Mouse (Mus musculus): ENCODE measurements at regions not wholly inside any gene's neighbourhood (a gene's known extent, or its start where the extent isn't known, plus 50 kb on each side); places are given as distances from the start of the nearest gene placed in this dataset.

DNA sequence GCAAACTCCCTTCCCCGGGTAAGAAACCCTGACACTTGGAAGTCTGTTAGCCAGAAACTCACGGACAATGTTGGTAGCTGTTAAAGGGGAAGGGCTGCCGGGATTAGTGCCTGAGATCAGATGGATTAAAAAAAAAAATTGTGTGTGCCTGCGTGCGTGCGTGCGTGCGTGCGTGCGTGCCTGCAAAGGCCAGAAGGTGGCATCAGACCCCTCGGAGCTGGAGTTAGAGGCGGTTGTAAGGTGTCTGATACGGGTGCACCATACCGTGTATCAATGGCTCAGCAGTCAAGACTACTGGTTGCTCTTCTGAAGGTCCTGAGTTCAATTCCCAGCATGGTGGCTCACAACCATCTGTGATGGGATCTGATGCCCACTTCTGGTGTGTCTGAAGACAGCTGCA lies 59.0 kb upstream of the Ccdc167 start:
- DNase-seq (ENCODE audit: low spot score) = no peak

DNA sequence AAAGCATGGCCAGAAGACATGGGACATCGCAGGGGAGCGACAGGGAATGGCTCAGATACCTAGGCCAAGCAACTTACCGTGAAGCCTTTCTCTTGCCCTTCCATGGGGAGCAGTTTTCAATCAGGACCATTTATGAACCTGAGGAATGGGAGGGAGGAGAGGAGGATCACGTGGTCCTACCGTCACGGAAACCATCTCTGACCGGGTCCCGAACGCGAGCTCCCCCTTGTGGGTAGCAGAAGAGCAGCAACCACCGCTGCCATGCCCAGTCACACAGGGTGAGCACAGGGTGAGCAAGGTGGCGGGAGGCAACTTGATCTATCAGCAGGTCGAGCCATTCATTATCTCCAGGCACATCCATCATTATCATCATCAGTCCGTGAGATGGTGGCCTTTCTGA lies 56.5 kb upstream of the Ccdc167 start:
- peak; percentile 24 for DNase-seq (ENCODE audit: low spot score)

DNA sequence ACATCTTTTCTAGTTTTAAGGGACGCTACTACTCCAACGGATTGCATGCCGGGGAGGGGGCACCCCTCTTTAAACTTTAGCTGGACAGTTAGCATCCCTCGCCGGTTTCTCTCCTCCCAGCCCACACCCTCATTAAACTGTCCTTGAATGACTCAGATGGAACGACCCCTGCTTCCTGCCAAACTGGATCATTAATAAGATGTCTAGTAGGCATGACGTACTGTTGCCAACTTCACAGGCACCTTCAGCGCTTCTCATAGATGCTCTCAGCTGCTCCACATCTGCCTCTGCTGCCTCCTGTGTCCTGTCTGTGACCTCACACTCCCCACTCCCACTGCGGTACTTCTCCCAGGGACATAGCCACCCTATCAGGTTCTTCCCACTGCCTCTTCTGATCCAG lies 54.1 kb upstream of the Ccdc167 start:
- no peak for DNase-seq (ENCODE audit: low spot score)

DNA sequence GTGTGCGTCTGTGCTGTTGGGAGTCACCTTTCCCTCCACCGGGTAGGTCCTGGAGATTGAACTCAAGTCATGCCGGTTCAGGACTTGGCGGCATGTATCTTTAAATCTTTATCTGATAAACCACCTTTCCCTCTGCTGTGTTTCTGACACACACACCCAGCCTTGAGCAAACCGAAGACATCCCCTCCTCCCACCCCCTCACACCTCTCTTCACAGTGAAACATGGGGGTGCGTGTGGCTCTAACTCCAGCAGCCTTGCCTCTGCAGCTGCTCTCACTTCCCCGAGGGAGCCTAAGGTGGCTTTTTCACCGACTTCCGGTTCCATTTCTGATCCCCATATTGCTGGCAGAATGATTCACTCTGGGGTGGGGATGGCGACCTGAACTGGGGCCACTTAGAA lies 52.8 kb upstream of the Ccdc167 start:
- no peak for DNase-seq (ENCODE audit: low spot score)

DNA sequence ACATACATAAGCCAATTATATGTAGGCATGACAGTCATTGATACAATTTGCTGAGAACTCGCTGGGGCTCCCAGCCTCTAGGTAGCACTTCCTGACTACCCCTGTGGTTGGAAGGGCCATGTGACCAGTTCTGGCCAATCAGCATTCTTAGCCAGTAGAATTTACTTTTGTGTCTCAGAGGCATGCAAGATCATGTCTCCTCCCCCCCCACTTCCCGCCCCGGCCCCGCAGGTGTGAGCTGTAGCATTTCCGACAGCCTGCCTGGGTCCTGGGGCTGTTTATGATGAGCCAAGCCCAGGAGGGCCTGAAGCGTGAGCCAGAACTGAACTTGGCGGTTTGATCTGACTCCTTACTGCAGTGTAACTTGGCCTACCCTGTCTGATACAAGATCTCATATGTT lies 52.3 kb upstream of the Ccdc167 start:
- DNase-seq (ENCODE audit: low spot score) = no peak

DNA sequence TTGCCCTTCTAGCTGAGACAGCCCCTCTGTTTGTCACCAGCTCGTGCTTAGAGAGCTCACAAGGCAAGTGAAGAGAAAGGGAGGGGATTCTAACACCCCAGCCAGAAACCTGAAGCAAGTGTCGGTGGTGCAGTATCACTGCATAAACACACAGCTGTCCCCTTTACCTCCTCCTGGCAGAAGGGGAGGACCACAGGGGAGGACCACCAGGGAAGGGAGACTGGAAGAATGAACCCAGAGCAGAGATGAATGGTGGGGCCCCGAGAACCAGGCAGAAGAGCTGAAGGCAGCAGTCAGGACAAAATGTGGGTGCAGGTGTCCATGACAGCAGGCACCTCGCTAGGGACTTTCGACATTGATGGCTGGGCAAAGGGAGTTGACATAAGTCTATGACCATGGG lies 51.8 kb upstream of the Ccdc167 start:
- DNase-seq (ENCODE audit: low spot score) = no peak
